Mouse (Mus musculus) left cerebral cortex, postnatal 4 days (tissue): ENCODE data around the gene Olfr1098. TPM values are rescaled to one million over a fixed set of nuclear protein-coding genes. Genes with fewer than 3 reads are reported as not detected.

Experiments used
- DNase-seq: peaks from one replicate; pipeline ENCODE4 v3.0.0-alpha.2; 2022
- intact Hi-C: fragments of 180-260 bp; cut with DNase I; formaldehyde crosslinking; loops from one replicate; pipeline ENCODE4 v1.15.1; 2025
- total RNA-seq, 2 experiments: library from RNA; stranded (reverse); gene quantifications; 2 replicates each; pipeline ENCODE4 v1.2.3; 2021

Gene Olfr1098
- total RNA-seq = not detected

DNA sequence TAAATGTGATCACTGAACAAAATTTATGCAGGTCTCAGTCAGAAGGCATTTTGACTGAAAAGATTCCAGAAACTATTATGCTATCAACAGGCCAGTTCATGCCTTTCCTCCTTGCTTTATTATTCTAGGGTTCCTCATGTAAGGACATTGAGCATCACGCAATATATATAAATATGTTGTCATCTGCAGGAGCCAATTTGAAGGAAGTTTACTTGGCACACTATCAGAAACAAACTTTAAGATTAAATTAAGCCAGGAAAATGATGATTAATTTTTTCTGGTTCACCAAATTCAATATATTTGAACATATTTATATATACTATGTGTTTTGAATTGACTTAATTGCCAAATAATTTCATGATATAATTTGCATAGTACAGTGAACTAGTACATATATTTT lies at the start of gene Olfr1098:
Gene Olfr1098, minus strand, starts transcription at position 101 of the 400 bp plus-strand sequence.
- intact Hi-C loops = no loop called here
- DNase-seq = no peak

DNA sequence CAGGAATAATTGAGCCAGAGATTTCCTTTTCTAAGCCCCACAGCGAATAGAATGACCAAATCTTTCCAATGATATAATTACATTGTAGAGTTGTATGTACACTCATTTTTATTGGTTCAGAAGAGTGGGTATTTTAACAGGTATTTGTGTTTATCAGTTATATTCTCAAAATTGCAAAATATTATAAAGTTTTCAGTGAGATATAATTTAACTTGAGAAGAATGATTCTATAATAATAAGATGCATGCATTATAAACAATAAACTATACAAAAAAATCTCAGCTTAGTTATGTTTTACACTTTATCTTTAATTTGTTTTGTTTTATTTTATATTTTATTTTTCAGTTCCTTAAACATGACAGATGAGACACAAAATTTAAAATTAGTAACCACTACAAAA lies 36.2 kb upstream of the Olfr1098 start, which contains the start of gene Olfr1099:
Gene Olfr1099, minus strand, starts transcription at position 101 of the 400 bp plus-strand sequence.
- intact Hi-C loops = no loop called here
- DNase-seq = no peak

DNA sequence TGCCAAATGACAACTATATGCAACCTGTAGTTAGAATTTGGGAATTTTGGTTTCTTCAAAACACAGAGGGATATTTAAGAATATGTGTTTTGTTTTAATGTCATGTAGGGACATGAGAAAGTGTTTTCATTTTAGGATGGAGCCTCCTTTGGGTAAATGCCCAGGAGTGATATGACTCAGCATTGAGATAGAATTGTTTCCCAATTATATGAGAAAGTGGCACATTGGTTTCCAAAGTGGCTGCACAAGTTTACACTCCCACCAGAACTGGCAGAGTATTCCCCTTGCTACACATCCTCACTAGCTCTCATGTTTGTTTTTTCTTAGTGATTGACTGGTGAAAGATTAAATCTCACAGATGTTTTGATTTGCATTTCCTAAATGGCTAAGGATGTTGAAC lies 2.2 kb upstream of the Olfr1098 start:
- intact Hi-C loops = no loop called here
- DNase-seq = no peak

DNA sequence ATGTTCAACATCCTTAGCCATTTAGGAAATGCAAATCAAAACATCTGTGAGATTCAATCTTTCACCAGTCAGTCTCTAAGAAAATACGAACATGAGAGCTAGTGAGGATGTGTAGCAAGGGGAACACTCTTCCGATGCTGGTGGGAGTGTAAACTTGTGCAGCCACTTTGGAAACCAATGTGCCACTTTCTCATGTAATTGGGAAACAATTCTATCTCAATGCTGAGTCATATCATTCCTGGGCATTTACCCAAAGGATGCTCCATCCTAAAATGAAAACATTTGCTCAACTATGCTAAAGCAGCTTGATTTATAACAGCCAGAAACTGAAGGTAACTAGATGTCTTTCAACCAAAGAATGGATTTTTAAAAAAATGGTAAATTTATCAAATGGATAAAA lies 18.7 kb downstream of the Olfr1098 start:
- intact Hi-C loops = no loop called here
- no peak for DNase-seq

DNA sequence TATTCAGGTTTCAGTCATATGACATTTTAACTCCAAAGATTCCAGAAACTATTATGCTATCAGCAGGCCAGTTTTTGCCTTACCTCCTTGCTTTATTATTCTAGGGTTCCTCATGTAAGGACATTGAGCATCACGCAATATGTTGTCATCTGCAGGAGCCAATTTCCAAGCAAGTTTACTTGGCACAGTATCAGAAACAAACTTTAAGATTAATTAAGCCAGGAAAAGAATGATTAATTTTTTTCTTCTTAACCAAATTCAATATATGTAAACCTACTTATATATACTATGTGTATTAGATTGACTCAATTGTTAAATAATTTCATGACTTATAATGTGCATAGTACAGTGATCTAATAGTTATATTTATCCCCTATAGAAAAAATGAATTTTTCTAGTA lies 32.2 kb downstream of the Olfr1098 start, which contains the start of gene Olfr1097:
Gene Olfr1097, minus strand, starts transcription at position 101 of the 400 bp plus-strand sequence.
- intact Hi-C loops = no loop called here
- no peak for DNase-seq

DNA sequence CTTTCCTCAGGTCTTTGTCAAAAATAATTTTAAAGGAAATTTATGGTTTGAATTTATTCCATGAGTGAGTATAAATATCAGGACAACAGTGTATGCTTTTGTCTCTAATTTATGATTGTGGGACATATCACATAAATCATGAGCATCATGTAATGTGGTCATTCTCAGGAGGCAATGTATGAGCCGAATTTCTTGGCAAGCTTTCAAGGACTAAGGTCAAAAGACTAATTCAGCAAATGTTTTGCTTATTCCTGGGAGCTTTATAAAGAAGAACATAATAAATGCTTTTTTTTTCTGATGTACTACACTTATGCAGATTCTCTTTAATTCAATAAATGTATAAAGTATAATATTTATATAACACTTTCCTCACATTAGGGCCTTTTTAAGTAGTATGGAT lies 49.6 kb downstream of the Olfr1098 start, which contains the start of gene Gm13723:
Gene Gm13723, minus strand, starts transcription at position 101 of the 400 bp plus-strand sequence.
- intact Hi-C loops = loop anchor here (2.0 kb wide), 1 partner anchor 46 kb away; no protein-coding TSS in a partner anchor
- no peak for DNase-seq

Other genes with a start within 250 kb of the Olfr1098 start
- gene Olfr1086, start 244.5 kb downstream of the Olfr1098 start, total RNA-seq = not detected
- not detected for gene Olfr1087, start 226.2 kb downstream of the Olfr1098 start, total RNA-seq
- not detected for gene Olfr1089, start 190.8 kb downstream of the Olfr1098 start, total RNA-seq
- gene Olfr1090, start 165.6 kb downstream of the Olfr1098 start, total RNA-seq = not detected
- gene Olfr1093, start 142.1 kb downstream of the Olfr1098 start, total RNA-seq = not detected
- gene Olfr141, start 114.5 kb downstream of the Olfr1098 start, total RNA-seq = not detected
- gene Olfr1094, start 99.9 kb downstream of the Olfr1098 start, total RNA-seq = not detected
- gene Olfr1095, start 72.8 kb downstream of the Olfr1098 start, total RNA-seq = not detected
- gene Gm13723, start 49.7 kb downstream of the Olfr1098 start, total RNA-seq = not detected
- gene Olfr1097, start 32.3 kb downstream of the Olfr1098 start, total RNA-seq = not detected
- not detected for gene Olfr1099, start 36.1 kb upstream of the Olfr1098 start, total RNA-seq
- not detected for gene Olfr1100, start 55.4 kb upstream of the Olfr1098 start, total RNA-seq
- not detected for gene Olfr1101, start 66.7 kb upstream of the Olfr1098 start, total RNA-seq
- gene Olfr1102, start 73.9 kb upstream of the Olfr1098 start, total RNA-seq = not detected
- not detected for gene Olfr1104, start 102.5 kb upstream of the Olfr1098 start, total RNA-seq
- not detected for gene Olfr1105, start 112.0 kb upstream of the Olfr1098 start, total RNA-seq
- not detected for gene Olfr1106, start 127.7 kb upstream of the Olfr1098 start, total RNA-seq
- gene Olfr1107, start 151.3 kb upstream of the Olfr1098 start, total RNA-seq = not detected
- not detected for gene Olfr1109, start 171.5 kb upstream of the Olfr1098 start, total RNA-seq
- not detected for gene Olfr259, start 190.0 kb upstream of the Olfr1098 start, total RNA-seq
- not detected for gene Olfr1110, start 215.8 kb upstream of the Olfr1098 start, total RNA-seq
- not detected for gene Olfr1111, start 228.1 kb upstream of the Olfr1098 start, total RNA-seq